Mouse (Mus musculus) megakaryocyte, embryonic 14.5 days (primary cell): ENCODE measurements around the gene Tfeb.

Experiments used
- FLI1 ChIP-seq: IDR thresholded peaks from 2 replicates; pipeline ENCODE4 v1.6.1; 2012; ENCODE audit warnings: low read length, inconsistent platforms, mixed read lengths
- GATA1 ChIP-seq: IDR thresholded peaks from 3 replicates; pipeline ENCODE4 v1.6.1; 2012; ENCODE audit warnings: mixed read lengths, low read length, inconsistent platforms, borderline replicate concordance

- no peak for TF ChIP-seq FLI1
- no peak for TF ChIP-seq GATA1
These were observed 32.1 kb upstream of the Tfeb start for GRCm38 (mm10) chr17:47704692-47705091.
